Mouse (Mus musculus) fat pad, adult 2 months (tissue): Measurements from ENCODE around the gene Tecr.
A peak's percentile ranks its signal among the peaks of the same experiment; 100 is the strongest.

Experiments used
- DNase-seq: peaks from one replicate; pipeline ENCODE4 v3.0.0-alpha.2; 2011; ENCODE audit warnings: low read depth, low spot score; ENCODE audit errors: extremely low read depth

The Tecr gene

DNA sequence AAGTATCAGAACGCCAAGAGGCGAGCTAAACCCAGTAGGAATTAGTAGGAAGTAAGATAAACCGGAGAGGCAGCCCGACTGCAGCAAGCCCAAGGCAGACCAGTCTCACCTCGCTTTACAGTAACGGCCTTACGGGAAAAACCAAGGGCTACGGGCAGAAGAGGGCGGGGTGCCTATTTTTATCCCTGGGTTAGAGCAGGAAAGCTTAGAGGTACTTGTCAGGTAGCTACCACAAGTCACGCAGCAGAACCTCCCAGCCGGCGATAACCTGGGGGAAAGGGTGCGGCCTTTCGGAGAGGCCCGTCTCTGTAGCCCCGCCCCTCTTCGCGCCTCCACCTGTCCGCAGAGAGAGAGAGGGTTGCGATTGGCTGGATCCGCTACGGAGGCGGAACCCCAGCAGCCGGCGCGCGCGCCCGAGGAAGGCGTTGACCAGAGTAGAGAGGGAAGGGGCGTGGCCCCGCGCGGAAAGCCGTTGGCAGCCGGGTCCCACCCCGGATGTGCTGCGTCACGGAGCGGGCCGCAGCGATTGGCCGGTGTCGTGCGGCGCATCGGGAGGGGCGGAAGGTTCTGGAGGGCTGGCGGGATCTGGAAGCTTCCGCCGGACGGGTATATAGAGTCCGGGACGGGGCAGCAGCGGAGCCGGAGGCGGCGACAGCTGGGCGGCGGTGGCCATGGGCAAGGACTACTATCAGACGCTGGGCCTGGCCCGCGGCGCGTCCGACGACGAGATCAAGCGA lies at the start of gene Tecr, which contains the start of gene Dnajb1:
TSS of gene Tecr (minus strand) at position 311 of the 737 bp plus-strand sequence.
TSS of gene Dnajb1 (plus strand) at position 533 of the 737 bp plus-strand sequence.
- DNase-seq = peak; percentile 79

DNA sequence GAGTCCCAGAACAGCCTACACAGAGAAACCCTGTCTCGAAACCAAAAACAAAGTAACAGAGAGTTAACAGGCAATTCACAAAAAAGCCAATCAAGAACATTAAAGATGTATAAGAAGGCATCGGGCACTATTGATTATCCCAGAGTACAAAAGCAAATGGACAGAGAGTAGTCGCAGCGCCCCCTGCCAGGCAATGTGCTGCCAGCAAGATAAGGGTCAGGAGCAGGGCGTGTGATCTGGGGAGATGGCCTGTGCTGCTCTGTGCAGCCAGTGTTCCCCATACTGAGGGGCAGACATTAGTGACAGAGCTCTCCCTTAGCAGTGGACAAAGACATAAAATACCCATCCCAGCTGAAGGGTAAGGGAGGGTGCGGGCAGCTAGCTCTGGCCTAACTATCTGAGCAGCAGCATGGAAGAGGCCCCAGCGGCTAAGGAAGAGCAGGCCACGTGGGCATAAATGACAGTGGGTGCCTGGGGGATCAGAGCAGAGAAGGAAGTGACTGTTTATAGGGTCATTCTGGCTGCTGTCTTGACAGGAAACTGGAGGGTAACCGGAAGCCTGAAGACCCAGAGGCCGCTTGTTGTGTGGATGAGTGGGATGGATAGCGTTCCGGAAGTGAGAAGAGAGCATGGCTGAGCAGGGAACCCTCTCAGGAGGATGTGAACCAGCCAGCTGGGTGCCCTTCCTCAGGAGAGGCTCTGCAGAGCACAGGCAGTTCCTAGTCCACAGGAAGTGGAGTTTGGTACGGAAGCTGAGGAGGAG lies 48.9 kb upstream of the Tecr start:
- no peak for DNase-seq

GRCm38 (mm10) chr8:83656043-83656442 lies 48.3 kb upstream of the Tecr start:
- no peak for DNase-seq

DNA sequence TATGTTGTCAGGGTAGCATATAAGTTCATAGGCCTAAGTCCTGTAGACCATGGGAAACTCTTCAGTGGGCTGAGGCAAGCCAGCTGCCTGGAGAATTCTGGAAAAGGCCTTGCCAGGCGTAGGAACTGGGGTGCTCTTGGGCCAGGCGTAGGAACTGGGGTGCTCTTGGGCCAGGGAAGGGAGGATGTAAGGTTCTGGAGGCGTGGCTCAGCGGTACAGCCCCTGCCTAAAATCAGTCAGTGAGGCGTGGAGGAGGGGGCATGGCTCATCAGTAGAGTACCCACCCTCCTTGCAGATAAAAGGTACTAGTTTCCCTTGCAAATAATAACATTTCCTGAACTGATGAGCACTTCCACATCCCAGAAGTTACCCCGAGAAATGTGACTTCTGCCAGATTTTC lies 47.0 kb upstream of the Tecr start:
- DNase-seq = no peak

- DNase-seq = no peak
Measured at GRCm38 (mm10) chr8:83653662-83654017, 45.9 kb upstream of the Tecr start.

GRCm38 (mm10) chr8:83652744-83653661 lies 45.2 kb upstream of the Tecr start:
- no peak for DNase-seq

DNA sequence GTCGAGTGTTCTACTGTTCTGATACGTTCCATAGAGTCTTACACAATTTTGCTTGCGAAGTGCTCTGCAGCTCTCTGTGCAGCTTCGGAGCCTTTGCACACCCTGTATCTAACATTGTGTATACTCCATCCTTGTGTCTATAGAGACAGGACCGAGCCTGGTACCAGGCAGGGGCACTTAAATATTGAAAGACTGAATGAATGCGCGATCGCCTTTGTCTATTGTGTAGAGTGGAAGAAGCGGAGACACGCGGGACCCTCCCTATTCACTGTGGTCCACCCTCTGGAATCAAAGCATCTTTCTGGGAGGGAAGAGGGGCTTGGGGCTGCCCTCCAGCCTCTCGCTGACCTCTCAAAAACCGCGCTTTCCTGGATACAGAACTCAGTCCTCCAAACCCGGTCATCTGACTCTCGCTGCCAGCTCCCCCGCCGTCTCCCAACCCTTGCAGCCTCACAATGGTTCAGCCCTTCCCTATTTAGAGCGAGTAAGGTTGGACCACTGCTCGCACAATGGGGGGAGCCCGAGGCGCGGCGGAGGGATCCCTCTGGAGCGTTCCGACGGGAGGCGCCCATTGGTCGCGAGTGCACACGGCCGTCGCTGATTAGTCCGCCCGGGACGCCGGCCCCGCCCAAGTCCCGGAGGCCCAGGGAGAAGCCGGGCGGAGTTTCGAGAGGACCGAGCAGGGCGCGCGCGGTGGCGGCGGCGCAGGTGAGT lies 44.4 kb upstream of the Tecr start, which contains the start of gene Gipc1:
TSS of gene Gipc1 (plus strand) at position 648 of the 714 bp plus-strand sequence.
- DNase-seq = peak; percentile 66

DNA sequence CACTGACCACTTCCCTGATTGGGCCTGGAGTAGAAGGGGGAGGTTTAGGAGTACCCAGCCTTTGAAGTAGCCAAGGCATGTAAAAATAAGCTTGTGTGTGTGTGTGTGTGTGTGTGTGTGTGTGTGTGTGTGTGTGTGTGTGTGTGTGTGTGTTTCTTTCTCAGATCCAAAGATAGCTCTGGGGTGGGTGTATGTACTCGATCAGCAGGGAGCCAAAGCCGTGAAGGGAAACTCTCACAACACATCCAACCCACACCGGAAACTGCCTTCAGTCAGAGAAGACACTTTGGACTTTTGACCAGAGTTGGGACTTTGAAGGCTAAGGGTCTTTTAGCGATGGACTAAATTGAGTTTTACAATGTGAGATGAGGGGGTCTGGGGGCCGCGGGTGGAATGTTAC lies 41.9 kb upstream of the Tecr start:
- DNase-seq = no peak

DNA sequence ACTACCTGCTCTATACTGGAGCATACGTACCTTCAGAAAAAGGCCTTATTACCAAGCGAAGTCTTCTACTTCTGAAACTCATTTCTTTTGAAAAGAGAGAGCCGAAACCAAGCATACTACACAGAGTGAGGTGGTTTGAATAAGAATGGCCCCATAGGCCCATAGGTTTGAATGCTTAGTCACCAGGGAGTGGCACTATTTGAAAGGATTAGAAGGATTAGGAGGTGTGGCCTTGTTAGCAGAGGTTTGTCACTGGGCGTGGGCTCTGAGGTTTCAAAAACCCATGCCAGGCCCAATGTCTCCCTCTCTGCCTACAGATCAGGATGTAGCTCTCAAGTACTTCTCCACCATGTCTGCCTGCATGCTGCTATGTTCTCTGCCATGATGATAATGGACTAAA lies 40.3 kb upstream of the Tecr start:
- no peak for DNase-seq

- no peak for DNase-seq
Measured at GRCm38 (mm10) chr8:83647511-83647910, 39.7 kb upstream of the Tecr start.

GRCm38 (mm10) chr8:83639649-83640048 lies 31.9 kb upstream of the Tecr start:
- no peak for DNase-seq

DNA sequence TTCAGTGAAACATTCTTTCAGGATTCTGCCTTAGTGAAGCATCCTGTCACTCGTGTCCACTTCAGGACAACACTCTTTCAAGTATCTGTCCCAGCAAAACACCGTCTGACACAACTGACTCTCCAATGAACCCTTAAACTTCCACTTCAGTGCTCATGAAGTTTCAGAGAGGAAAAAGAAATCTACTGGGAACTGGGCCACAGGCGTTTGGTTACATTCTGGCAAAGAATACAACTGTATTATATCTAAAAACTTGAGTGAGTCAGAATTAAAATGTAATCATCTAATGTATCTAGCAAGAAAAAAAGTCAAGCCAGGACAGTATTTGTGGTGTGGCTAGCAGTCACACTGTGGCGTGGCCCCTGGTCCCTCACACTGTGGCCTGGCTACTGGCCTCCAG lies 31.1 kb upstream of the Tecr start:
- DNase-seq = no peak

DNA sequence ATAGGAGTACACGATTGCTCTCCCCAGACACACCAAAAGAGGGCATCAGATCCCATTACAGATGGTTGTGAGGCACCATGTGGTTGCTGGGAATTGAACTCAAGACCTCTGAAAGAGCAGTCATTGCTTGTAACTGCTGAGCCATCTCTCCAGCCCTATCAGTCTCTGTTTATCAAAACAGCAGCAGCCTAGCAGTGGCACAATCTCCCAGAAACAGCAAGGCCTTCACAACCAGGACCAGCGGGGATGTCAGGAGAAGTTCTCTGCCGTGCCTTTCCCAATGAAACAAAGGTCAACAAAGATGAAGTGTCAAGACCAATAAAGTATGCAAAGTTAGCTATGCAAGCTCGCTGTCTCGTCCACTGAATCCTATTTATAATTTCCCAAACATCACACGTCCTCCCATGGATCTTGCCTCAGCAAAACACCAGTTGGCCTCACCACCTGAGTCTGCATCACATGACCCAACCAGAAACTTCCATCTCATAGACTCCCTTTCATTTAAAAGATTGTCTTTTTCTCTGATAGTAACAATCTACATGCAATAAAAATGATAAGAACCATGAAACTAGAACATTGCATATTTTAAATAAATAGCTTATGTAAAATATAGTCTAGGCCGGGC lies 24.4 kb upstream of the Tecr start:
- no peak for DNase-seq

DNA sequence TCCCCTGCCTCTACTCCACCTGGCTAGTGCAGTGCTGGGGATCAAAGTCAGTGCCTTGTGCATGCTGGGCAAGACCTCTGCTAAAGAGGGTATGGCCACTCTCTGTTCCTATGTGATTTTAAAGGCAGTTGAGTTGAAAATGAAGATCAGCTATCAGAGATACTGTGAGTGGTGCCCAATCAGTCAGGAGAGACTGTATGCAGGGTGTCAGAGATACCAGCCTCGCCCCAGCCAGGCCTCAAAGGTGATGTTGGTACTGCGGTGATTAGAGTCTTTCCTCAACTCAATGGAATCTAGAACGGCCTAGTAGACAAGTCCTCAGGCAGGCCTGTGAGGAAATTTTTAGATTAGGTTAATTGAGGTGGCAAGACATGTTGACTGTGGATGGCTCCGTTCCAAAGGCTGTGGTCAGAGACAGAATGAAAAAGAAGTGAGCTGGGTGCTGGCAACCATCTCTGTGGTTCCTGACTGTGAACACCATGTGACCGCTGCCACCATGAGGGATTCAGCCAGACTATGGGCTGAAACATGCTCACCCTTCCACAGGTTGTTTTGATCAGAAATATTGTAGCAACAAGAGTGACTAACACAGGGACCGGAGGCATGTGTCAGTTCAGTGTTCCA lies 18.0 kb upstream of the Tecr start:
- DNase-seq = no peak

- DNase-seq = no peak
Measured at GRCm38 (mm10) chr8:83624739-83625138, 17.0 kb upstream of the Tecr start.

GRCm38 (mm10) chr8:83623549-83623948 lies 15.8 kb upstream of the Tecr start:
- DNase-seq = no peak

DNA sequence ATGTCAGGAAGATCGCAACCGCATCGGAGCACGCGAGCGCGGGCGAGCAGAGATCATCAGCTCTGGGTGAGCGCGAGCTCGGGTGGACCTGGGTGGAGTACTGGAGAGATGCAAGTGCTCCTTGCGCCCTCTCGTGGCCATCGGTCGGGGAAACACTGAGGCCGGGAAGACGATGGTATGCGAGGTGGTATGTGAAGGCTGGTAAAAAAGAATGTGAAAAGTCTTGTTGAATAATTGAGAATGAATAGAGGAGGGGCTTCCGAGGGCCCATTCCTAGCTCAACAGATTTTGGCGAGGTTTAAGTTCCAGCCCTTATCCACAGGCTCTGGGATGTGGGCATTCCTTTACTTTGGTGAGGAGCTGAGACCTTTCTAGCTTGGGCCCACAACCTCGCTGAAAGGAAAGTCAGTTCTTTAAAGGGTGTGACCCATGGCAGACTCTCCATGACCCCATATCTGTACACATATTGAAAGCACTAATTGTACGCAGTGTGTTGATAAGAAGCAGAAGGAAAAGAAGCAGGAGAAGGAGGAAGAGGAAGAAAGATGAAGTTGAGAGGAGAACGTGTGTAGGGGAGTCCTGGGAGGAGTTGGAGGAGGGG lies 14.7 kb upstream of the Tecr start:
- no peak for DNase-seq

- no peak for DNase-seq
Measured at GRCm38 (mm10) chr8:83621691-83622388, 14.1 kb upstream of the Tecr start.
